Mouse (Mus musculus): ENCODE results near the gene Gm5089. TPM values are rescaled to one million over a fixed set of nuclear protein-coding genes. Genes with fewer than 3 reads are reported as not detected.
"Not testable (repeated sequence)": the region's sequence is repeated elsewhere in the genome, so short reads cannot be mapped to it uniquely, and the experiment has no call there.

Gene Gm5089
- polyA plus RNA-seq, 1 experiment from 2014 or later: 2.1 TPM

DNA sequence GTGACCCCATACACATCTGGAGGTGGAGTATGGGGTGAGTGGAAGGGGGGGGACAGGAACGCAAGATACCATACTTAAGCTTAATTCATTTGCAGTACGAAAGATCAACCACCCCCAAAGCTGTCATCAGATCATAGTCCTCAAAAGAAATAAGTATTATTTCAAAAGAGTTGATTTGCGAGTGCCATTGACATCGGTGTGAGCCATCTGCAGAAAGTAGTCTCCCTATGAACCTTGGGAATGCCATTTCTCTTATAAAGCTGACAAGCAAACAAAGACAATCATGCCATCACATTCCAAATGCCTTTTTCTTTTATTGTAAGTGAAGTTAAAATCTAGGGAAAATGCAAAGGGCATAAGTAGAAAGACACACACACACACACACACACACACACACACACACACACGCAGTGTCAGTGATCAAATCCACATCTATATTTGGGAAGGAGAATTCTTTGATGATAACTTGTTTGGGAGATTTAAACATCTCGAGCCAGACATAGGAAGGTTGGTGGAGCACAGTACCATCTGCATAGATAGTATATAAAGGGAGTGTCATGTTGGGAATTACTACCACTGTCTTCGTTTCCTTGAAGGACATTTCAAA is 15.9 kb upstream of the Gm5089 start:
- WGBS: 46% methylated on average over 7 of the region's 7 CpGs

DNA sequence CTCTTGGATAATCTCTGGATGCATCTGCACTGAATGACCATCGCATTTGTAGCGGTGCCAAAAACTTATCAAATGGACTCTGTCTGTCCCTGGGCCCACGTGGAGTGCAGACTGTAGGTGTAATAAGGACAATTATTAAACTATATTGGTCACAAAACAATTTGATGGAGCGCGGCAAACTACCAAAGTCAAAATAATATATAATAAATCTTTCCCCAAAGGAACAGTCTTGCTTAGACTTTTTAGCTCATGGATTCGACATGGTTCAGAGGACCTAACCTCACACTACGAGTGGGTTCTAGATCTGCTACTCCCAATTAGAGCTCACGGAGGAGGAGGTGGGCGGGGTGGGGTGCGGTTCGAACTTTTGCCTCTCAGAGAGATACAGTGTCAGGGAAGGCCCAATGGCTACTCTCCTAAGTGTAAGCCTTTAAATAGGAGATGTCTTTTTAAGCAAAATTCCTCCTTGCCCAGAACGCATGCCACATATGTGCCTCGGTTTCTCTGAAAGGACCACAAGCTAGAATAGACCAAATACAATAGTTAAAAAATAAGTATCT is 15.1 kb upstream of the Gm5089 start:
- Histone ChIP-seq H3K4me3 (replicated peaks) (peak overlapping the region; percentile 72), H3K4me2 (peak overlapping the region; percentile 76), H3K36me3 (replicated peaks) (no peaks in the 10 kb centered on the region), H3K9ac (peak overlapping the region; percentile 96), H3K9me3 (no peaks in the 10 kb centered on the region), H3K27ac (peak overlapping the region; percentile 99), H3K27me3 (peaks cover 70% of the 10 kb centered on the region), H3K4me1 (peaks cover 54% of the 10 kb centered on the region)
- ATAC-seq (ENCODE audit: low FRiP score): no peak
- 25% methylated on average over 13 of the region's 13 CpGs for WGBS

More for the DNA sequence above, 15.9 kb upstream of the Gm5089 start:
- H3K27ac ChIP-seq: 0 out of 2 replicates have a peak overlapping the region, but pooled peaks have one; percentile 2
- H3K27me3 ChIP-seq: peaks cover 73% of the 10 kb centered on the region
- peak overlapping the region; percentile 72; the same call in 1 of the 2 replicates for H3K4me3 ChIP-seq (replicated peaks)
- ATAC-seq (ENCODE audit: low FRiP score): no peak
- H3K4me2 ChIP-seq: peak overlapping the region; percentile 76
- peaks cover 57% of the 10 kb centered on the region for H3K4me1 ChIP-seq
- H3K9me3 ChIP-seq: no peaks in the 10 kb centered on the region
- H3K36me3 ChIP-seq (replicated peaks): no peaks in the 10 kb centered on the region
- H3K9ac ChIP-seq: no peak overlapping the region

DNA sequence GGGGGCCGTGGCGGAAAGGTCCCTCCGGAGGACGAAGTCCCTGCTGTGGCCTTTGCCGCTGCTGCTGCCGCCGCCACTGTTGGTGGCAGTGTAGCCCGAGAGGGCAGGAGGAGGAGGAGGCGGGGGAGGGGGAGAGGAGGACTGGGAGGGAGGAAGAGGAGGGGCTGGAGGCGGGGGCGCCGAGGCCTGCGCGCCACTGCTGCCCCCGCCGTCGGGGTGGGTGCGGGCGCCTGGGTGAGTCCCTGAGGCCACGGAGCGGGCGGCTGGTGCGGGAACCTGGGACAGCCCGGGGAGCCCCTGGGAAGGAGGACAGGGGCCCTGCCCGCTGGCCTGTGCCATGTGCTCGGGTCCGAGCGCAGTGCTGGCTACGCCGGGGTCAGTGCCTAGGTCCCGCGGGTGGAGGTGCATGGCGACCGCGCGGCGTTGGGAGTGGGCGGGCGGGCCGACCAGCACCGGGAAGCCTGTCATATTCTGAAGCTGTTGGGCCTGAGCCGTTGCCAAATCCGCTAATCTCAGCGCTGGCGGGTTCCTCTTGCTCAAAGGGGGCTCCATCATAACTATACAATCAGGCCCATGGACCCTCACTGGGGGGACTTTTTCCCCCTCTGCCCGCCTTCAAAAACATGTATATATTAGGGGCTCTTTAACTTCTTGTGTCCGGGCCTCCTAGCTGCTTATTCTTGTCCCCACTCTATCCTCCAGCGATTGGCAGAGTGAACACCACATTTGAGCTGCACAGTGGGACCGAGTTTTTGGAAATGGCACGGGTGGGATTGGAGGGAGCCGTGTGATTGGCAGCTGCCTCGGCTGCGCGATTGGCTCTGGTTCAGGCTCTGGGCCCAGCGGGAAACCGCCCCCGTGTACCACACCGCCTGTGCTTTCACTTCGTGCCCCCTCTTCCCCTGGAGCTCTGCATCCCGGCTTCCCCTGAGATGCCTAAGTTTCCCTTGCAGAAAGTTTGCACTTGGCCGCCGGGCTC is 14.1 kb upstream of the Gm5089 start, which contains the start of gene Zic5:
Gene Zic5 (minus strand): TSS at position 915 of the 979 bp plus-strand sequence.
- WGBS: under 1% methylated on average over 57 of the region's 62 CpGs
- Histone ChIP-seq H3K9ac (peak within 1 kb of the TSS; percentile 96), H3K9me3 (no peaks in the 10 kb centered on the region), H3K27ac (peak within 1 kb of the TSS; percentile 99), H3K4me1 (peaks cover 59% of the 10 kb centered on the region), H3K4me2 (peak within 1 kb of the TSS; percentile 76), H3K27me3 (peaks cover 73% of the 10 kb centered on the region), H3K4me3 (replicated peaks) (peak within 1 kb of the TSS; percentile 72), H3K36me3 (replicated peaks) (no peaks in the 10 kb centered on the region)
- ATAC-seq (ENCODE audit: low FRiP score): peak; percentile 87

DNA sequence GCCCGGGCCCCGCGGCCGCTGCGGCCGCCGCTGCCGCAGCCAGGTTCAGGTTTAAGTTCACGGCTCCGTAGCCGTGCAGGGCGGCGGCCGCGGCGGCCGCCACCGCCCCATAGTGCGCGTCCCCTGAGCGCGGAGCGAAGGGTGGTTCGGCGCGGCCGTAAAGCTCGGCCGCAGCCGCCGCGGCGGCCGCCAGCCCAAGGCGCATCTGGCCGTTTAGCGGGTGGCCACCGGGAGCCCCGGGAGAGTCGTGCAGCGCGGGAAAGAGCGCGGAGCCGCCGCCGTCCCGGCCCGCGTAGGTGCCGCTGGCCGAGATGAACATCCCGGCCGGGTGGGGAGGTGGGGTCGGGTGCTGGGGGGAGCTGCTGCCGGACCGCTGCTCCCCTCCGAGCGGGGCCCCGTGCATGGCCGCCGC is 13.4 kb upstream of the Gm5089 start:
- no peaks in the 10 kb centered on the region for H3K36me3 ChIP-seq (replicated peaks)
- ATAC-seq (ENCODE audit: low FRiP score): peak; percentile 28
- H3K4me3 ChIP-seq (replicated peaks): peak overlapping the region; percentile 72
- H3K4me1 ChIP-seq: peaks cover 58% of the 10 kb centered on the region
- peak overlapping the region; percentile 96 for H3K9ac ChIP-seq
- H3K9me3 ChIP-seq: no peaks in the 10 kb centered on the region
- under 1% methylated on average over 53 of the region's 62 CpGs for WGBS
- H3K27me3 ChIP-seq: peaks cover 75% of the 10 kb centered on the region
- H3K27ac ChIP-seq: peak overlapping the region; percentile 99
- H3K4me2 ChIP-seq: peak overlapping the region; percentile 76

DNA sequence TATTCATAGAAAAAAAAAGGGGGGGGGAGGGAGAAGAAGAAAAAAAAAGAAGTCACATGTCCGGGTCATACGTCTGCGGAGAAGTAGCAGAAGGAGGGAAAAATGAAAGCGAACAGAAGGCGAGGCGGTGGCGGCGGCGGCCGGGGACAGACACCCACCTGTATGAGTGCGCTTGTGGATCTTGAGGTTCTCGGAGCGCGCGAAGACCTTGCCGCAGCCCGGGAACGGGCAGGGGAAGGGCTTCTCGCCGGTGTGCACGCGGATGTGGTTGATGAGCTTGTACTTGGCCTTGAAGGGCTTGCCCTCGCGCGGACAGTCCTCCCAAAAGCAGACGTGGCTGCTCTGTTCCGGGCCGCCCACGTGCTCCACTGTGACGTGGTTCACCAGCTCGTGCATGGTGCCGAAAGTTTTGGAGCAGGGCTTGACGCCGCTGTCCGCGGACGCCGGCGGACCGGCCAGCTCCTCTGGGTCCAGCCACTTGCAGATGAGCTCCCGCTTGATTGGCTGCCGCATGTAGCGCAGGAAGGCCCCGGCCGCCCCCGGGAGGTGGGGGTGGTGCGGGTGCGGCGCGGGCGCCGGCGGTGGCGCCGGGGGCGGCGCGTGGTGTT is 12.9 kb upstream of the Gm5089 start:
- Histone ChIP-seq H3K9ac (peak overlapping the region; percentile 96), H3K4me3 (replicated peaks) (peak overlapping the region; percentile 72), H3K27me3 (peaks cover 70% of the 10 kb centered on the region), H3K4me1 (peaks cover 52% of the 10 kb centered on the region), H3K27ac (peak overlapping the region; percentile 99), H3K4me2 (peak overlapping the region; percentile 76)
- peak; percentile 42 for ATAC-seq (ENCODE audit: low FRiP score)
- WGBS: 0% methylated on average over 40 of the region's 58 CpGs
- H3K9me3 ChIP-seq; H3K36me3 ChIP-seq (replicated peaks): not testable (repeated sequence)

GRCm38 (mm10) chr14:122463080-122463691 is 12.3 kb upstream of the Gm5089 start:
- ATAC-seq (ENCODE audit: low FRiP score): no peak
- H3K4me1 ChIP-seq: peaks cover 46% of the 10 kb centered on the region

DNA sequence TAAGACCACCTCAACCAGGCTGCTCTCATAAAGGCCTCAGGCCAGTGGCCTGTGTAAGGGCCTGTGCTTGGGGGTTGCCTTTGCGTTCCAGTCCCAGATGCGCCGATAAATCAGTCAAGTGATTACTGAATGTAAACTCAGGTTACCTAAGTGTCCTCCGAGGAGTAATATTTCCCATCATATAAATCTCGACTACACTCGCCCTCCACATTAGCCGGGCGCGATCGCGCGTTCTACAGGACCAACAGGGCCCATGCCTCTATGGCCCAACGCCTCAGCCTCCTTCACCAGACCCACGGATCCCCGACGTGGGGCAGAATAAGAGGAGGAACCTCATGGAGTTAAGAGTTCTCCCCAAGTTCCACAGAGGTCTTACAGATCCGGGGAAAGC is 11.8 kb upstream of the Gm5089 start:
- peak overlapping the region; percentile 76 for H3K4me2 ChIP-seq
- peak overlapping the region; percentile 99 for H3K27ac ChIP-seq
- H3K27me3 ChIP-seq: peaks cover 59% of the 10 kb centered on the region
- peak overlapping the region; percentile 96 for H3K9ac ChIP-seq
- H3K36me3 ChIP-seq (replicated peaks): no peaks in the 10 kb centered on the region
- WGBS: 4% methylated on average over 17 of the region's 17 CpGs
- peak overlapping the region; percentile 72 for H3K4me3 ChIP-seq (replicated peaks)
- H3K4me1 ChIP-seq: peaks cover 42% of the 10 kb centered on the region
- H3K9me3 ChIP-seq: no peaks in the 10 kb centered on the region
- ATAC-seq (ENCODE audit: low FRiP score): no peak

More at GRCm38 (mm10) chr14:122463080-122463691, 12.3 kb upstream of the Gm5089 start:
- peak overlapping the region; percentile 96 for H3K9ac ChIP-seq
- peak overlapping the region; percentile 72 for H3K4me3 ChIP-seq (replicated peaks)
- H3K27me3 ChIP-seq: peaks cover 63% of the 10 kb centered on the region
- H3K4me2 ChIP-seq: peak overlapping the region; percentile 76
- H3K36me3 ChIP-seq (replicated peaks): no peaks in the 10 kb centered on the region
- under 1% methylated on average over 40 of the region's 40 CpGs for WGBS
- H3K9me3 ChIP-seq: no peaks in the 10 kb centered on the region
- peak overlapping the region; percentile 99 for H3K27ac ChIP-seq

GRCm38 (mm10) chr14:122461966-122462365 is 11.1 kb upstream of the Gm5089 start:
- Histone ChIP-seq H3K4me1 (peaks cover 42% of the 10 kb centered on the region), H3K9ac (peak overlapping the region; percentile 96), H3K27me3 (peaks cover 56% of the 10 kb centered on the region), H3K4me2 (peak overlapping the region; percentile 76), H3K27ac (peak overlapping the region; percentile 99), H3K36me3 (replicated peaks) (no peaks in the 10 kb centered on the region), H3K4me3 (replicated peaks) (peak overlapping the region; percentile 72), H3K9me3 (no peaks in the 10 kb centered on the region)
- ATAC-seq (ENCODE audit: low FRiP score): no peak
- WGBS: 8% methylated on average over 9 of the region's 9 CpGs

GRCm38 (mm10) chr14:122461500-122461899 is 10.6 kb upstream of the Gm5089 start:
- Histone ChIP-seq H3K36me3 (replicated peaks) (no peaks in the 10 kb centered on the region), H3K27me3 (peaks cover 52% of the 10 kb centered on the region), H3K9ac (peak overlapping the region; percentile 96), H3K4me3 (replicated peaks) (peak overlapping the region; percentile 72), H3K9me3 (no peaks in the 10 kb centered on the region), H3K4me2 (peak overlapping the region; percentile 76), H3K27ac (peak overlapping the region; percentile 99), H3K4me1 (peaks cover 42% of the 10 kb centered on the region)
- 24% methylated on average over 3 of the region's 3 CpGs for WGBS
- ATAC-seq (ENCODE audit: low FRiP score): no peak

GRCm38 (mm10) chr14:122460226-122460625 is 9.3 kb upstream of the Gm5089 start:
- 42% methylated on average over 5 of the region's 5 CpGs for WGBS
- peak overlapping the region; percentile 61 for H3K27ac ChIP-seq
- H3K4me3 ChIP-seq (replicated peaks): peak overlapping the region; percentile 34
- ATAC-seq (ENCODE audit: low FRiP score): no peak
- peak overlapping the region; percentile 61 for H3K9ac ChIP-seq
- H3K27me3 ChIP-seq: peaks cover 45% of the 10 kb centered on the region
- peaks cover 42% of the 10 kb centered on the region for H3K4me1 ChIP-seq
- no peaks in the 10 kb centered on the region for H3K9me3 ChIP-seq
- H3K4me2 ChIP-seq: peak overlapping the region; percentile 51
- H3K36me3 ChIP-seq (replicated peaks): no peaks in the 10 kb centered on the region

DNA sequence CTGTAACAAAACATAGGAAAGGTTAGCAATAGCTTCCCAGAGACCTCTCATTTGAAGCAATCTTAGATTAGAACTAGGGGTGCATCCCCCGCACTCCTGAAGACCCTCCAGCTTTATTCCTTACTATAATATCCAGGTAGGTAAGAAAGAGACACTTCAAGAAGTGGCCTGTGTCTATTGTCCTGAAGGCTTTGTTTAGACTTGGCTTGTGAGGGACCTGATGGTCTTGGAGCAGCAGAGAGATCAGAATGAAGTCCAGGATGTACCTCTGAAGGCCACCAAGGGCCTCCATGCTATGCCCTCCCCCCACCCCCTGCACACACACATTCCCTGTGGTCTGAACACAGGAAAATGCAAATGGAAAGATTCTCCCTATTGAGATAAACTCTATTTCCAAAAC is 8.9 kb upstream of the Gm5089 start:
- 84% methylated on average over 1 of the region's 1 CpGs for WGBS
- peak overlapping the region; percentile 61 for H3K27ac ChIP-seq
- no peak for ATAC-seq (ENCODE audit: low FRiP score)
- H3K9me3 ChIP-seq: no peaks in the 10 kb centered on the region
- peak overlapping the region; percentile 34 for H3K4me3 ChIP-seq (replicated peaks)
- peak overlapping the region; percentile 61 for H3K9ac ChIP-seq
- H3K27me3 ChIP-seq: peaks cover 41% of the 10 kb centered on the region
- peak overlapping the region; percentile 51 for H3K4me2 ChIP-seq
- H3K4me1 ChIP-seq: peaks cover 41% of the 10 kb centered on the region
- H3K36me3 ChIP-seq (replicated peaks): no peaks in the 10 kb centered on the region

Data from forebrain, embryonic 12.5 days (tissue).